Mouse (Mus musculus) hindlimb bud, embryonic 11.5 days (tissue): ENCODE results near the gene Fbxw4.

Experiments
- DNase-seq: peaks from one replicate; pipeline ENCODE4 v3.0.0-alpha.2; 2012; ENCODE audit warnings: low read depth, low spot score; ENCODE audit errors: extremely low spot score

The Fbxw4 gene

GRCm38 (mm10) chr19:45659738-45660502, at the start of gene Fbxw4:
Gene Fbxw4 (minus strand): TSS chr19:45660312.
- DNase-seq: no peak

- DNase-seq: no peak
Measured at GRCm38 (mm10) chr19:45708704-45709103, 48.6 kb upstream of the Fbxw4 start.

- no peak for DNase-seq
Measured at GRCm38 (mm10) chr19:45696281-45696600, 36.1 kb upstream of the Fbxw4 start.

DNA sequence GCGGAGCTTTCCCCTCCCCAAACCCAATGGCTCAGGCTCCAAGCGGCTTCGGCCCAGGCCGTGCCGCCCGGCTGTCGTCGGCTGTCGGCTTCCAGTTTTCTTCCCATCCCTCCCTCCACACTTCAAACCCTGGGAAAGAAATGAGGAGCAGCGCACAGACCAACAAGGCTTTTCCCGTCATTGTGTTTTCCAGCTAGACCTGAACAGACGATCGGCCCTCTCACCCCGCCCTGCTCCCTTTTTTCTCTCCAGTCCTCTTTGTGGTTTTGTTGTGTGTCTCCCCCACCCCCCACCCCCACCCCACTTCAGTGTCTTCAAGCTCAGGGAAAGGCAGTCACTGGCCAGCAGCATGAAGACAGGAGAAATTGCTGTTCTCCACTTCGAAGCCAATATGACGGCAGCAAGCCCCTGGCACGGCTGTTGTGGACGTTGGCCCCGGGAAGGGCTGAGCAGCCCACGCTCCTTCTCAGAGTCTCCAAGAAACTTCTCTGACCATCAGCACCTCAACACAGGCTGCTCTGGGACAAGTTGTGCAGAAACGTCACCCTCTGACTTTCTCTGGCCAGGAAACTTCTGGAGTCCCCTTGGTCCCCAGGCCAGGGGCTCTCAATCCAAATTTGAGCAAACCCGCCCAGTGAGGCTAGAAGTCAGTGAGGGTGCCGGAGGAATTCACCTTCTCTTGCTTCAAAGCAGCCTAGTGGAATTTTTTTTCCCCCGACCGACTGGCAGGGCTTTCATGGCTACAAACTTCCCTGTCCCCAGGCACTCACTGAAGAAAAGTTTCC, 35.6 kb upstream of the Fbxw4 start:
- DNase-seq: no peak

DNA sequence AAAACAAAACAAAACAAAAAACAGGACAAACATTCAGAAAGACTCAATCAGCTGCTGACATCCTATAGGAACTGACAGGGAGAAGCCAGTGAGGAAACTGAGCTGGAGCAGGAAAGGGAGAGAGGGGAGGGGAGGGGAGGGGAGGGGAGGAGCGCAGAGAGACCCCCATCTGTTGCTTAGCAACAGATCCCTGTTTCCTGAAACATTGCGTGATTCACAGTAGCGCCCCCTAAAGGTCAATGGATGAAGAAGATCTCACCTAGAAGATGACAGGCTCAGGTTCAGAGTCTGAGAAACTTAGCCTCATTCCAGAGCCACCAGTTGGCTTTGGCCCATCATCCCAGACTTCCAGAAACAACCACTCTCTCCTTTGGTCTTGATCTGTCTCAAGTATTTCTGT, 33.9 kb upstream of the Fbxw4 start:
- DNase-seq: no peak

GRCm38 (mm10) chr19:45692211-45692610, 32.1 kb upstream of the Fbxw4 start:
- DNase-seq: no peak

DNA sequence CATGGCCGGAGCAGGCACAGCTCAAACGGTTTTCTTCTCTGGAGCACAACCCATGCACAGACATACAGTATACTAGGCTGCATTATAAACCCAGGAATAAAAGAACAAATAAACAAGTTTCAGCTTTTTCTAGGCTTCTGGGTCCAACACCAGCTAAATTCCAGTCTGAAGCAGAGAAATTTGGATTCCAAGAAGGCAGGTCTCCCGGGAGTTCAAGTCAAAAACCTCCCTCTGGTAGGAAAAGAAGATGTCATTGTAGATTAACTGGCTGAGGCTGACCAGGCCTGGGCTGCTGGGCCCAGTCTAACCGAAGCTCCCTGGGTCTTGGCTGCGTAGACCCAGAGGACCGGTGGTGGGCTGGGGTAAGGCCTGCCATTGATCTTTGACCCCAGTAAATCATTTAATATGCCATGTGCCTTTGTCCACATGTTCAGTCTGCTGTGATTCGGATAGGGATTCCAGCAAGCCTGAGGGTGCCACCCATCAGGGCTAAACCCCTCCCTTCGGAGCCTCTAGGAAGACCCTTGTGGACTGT, 31.0 kb upstream of the Fbxw4 start:
- DNase-seq: no peak

GRCm38 (mm10) chr19:45687001-45687400, 26.9 kb upstream of the Fbxw4 start:
- DNase-seq: no peak

- no peak for DNase-seq
Measured at GRCm38 (mm10) chr19:45683676-45684075, 23.6 kb upstream of the Fbxw4 start.

- no peak for DNase-seq
Measured at GRCm38 (mm10) chr19:45680495-45681130, 20.5 kb upstream of the Fbxw4 start.

GRCm38 (mm10) chr19:45676723-45677269, 16.7 kb upstream of the Fbxw4 start:
- no peak for DNase-seq

DNA sequence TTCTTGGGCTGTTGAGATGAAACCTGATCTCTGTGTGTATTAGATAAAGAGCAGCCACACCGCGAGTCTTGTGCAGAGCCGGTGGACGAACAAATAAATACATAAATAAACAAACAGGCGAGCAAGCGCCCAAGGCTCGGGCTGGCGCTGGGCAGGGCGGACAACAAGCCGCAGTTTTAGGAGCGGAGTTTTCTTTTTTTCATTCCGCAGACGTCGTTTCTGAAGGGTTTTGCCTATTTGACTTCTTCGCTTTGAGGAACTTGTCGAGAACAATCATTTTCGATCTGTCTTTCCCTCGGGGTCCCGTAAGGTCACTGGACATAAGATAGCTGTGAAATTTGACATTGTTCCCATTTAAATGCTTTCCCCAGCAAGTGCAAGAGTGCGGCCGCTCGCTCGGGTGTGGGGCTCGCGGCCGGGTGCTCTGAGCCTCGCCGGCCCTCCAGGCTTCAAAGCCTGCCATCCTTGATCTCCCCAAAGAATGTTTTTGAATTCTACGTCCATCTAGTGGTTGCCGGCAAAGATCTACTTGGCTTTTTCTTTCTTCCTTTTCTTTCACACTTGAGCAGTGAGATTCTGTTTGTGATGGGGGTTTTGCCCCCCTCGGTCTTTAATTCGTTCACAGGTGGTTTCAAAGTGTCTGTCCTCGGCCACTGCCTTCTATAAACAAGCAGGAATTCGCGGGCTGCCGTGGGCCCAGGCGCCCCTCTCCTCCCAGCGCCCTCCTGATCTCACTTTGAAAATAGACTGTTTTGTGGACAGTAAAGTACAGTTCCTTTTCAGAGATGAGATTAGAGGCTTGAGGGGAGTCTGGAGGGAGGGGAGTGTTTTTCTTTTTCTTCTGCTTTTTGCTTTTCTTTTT, 15.8 kb upstream of the Fbxw4 start:
- no peak for DNase-seq

DNA sequence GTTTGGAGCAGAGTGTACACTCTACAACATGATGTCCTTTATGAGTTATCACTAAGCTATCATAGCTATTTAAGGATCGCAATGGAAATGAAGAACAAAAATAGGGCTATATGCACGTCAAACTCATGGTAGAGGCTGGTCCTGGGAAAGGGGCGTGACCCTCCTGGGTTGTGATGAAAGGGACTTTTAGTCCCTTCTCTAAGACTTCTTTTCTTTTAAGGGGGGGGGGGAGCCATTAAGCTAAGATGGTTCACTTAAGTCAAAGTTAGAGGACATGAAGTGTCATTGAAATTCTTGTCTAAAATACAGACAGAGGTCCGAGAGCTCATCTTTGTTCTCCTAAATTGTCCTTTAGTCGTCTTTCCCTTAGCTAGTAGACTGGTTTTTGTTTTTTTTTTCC, 15.1 kb upstream of the Fbxw4 start:
- DNase-seq: no peak

DNA sequence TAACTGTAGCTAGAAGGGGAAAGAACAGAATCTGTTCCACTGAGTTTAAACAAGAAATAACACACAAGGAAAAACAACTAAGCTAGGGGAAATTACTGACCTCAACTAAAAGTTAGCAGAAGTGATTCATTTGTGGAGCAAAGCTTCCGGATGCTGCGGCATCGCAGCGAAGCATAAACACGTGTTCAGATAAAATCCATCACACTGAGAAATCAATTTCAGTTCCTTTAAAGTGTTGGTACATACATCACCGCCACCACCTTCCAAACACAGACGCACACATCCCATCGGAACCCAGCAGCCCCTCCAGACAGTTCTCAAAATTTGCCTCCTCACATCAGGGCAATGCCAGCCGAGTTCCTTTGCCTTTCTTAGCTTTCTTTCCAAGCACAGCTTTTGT, 12.9 kb upstream of the Fbxw4 start:
- no peak for DNase-seq

DNA sequence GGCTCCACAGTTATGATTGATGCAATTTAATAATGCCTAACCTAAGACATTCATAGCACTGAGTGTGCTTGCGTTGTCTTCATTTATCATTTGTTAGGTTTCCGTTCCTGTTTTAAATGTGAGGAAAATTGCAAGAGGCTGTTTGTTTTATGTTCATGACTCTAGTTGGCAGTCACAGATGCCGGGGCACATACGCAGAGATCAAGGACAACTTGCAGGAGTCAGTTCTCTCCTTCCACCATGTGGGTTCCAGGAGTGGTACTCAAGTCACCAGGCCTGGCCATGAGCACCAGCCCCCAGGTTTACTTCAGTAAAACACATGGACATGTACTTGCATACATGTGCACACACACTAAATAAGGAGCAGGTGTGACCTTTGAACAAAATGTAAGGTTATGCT, 8.9 kb upstream of the Fbxw4 start:
- no peak for DNase-seq

GRCm38 (mm10) chr19:45663851-45664250, 3.7 kb upstream of the Fbxw4 start:
- DNase-seq: no peak

DNA sequence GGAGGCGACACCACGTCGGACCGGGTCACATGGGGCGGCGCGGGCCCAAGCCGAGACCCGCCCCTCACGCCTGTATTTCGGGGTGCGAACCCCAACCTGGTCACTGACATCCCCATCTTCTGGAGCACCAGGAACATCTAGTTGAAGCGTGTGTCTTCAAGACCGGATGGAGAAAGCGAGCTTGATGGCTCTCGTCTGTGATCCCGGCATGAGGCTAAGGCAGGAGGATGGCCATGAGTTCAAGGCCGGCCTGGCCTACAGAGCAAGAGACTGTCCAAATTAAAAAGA, 335 bp upstream of the Fbxw4 start:
- no peak for DNase-seq

DNA sequence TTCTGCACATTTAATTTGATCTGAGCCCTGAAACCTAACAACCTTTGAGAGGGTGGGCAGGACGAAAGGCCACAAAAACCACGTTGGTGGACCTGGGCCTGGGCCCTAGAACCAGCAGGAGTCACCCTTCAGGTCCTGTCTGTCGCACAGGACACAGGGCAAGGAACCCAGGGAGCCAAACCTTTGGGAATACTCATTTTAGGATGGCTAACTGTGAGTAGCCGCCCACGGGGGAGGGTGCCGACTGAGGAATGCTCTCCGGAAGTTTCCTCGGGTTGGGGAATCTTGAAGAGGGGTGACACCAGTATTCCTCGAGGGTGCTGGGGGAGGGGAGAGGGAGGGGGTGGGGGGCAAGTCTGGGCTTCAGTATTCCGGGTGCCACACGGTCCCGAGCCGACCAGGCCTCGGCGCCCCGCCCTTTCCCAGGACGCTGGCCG, 793 bp downstream of the Fbxw4 start:
- DNase-seq: no peak

GRCm38 (mm10) chr19:45658556-45659268, 1.4 kb downstream of the Fbxw4 start:
- DNase-seq: no peak

DNA sequence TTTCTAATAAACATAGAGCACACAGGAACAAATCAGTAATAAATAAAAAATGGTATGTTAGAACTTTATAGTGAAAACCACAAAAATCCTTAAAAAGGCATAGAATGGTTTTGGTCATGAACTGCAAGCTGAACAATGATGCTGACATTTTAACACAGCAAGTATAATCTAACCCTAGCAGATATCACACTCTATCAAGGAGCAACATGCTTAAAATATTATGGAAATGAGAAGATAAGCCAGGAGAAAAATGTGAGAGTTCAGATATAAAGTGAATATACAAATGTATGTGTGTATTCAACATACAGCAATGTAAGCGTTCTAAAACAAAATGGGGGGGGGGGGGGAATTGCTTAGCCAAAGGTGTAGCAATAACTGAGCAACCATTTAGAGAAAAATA, 2.3 kb downstream of the Fbxw4 start:
- DNase-seq: no peak
